Mouse (Mus musculus): Measurements from ENCODE around the gene Slc22a5.

GRCm38 (mm10) chr11:53869172-53869571 is 22.3 kb downstream of the Slc22a5 start:
- TF ChIP-seq EP300 (IDR thresholded peaks at IDR 0.05) (no peak), CTCF (IDR thresholded peaks at IDR 0.05) (no peak)
